Mouse (Mus musculus): ENCODE results near the gene Pdlim7.

Pdlim7 gene

GRCm38 (mm10) chr13:55465830-55466440 lies 47.5 kb downstream of the Pdlim7 start:
- no peak for DNase-seq (ENCODE audit: low spot score in 2 of 2)

GRCm38 (mm10) chr13:55465184-55465583 lies 48.3 kb downstream of the Pdlim7 start:
- no peak for DNase-seq (ENCODE audit: low spot score in 2 of 2)

GRCm38 (mm10) chr13:55464027-55464884 lies 49.2 kb downstream of the Pdlim7 start, which contains the start of gene Prr7:
Gene Prr7 (plus strand): TSS chr13:55464267.
- peak; percentile 54 to 70 for DNase-seq (ENCODE audit: low spot score in 2 of 2)

- no peak for DNase-seq (ENCODE audit: low spot score in 2 of 2)
Measured at GRCm38 (mm10) chr13:55463399-55464026, 50.0 kb downstream of the Pdlim7 start.

GRCm38 (mm10) chr13:55462965-55463364 lies 50.5 kb downstream of the Pdlim7 start:
- no peak for DNase-seq (ENCODE audit: low spot score in 2 of 2)

GRCm38 (mm10) chr13:55451785-55452549 lies 61.5 kb downstream of the Pdlim7 start:
- DNase-seq (ENCODE audit: low spot score in 2 of 2) = no peak

- no peak for DNase-seq (ENCODE audit: low spot score in 2 of 2)
Measured at GRCm38 (mm10) chr13:55451296-55451695, 62.2 kb downstream of the Pdlim7 start.

GRCm38 (mm10) chr13:55450511-55450980 lies 62.9 kb downstream of the Pdlim7 start:
- peak in 1 of 2 experiments; percentile 46 for DNase-seq (ENCODE audit: low spot score in 2 of 2)

GRCm38 (mm10) chr13:55449679-55450441 lies 63.6 kb downstream of the Pdlim7 start:
- DNase-seq (ENCODE audit: low spot score in 2 of 2) = no peak

- DNase-seq (ENCODE audit: low spot score in 2 of 2) = no peak
Measured at GRCm38 (mm10) chr13:55449205-55449604, 64.3 kb downstream of the Pdlim7 start.

GRCm38 (mm10) chr13:55448131-55448530 lies 65.3 kb downstream of the Pdlim7 start:
- no peak for DNase-seq (ENCODE audit: low spot score in 2 of 2)

- DNase-seq (ENCODE audit: low spot score in 2 of 2) = no peak
Measured at GRCm38 (mm10) chr13:55447543-55447943, 65.9 kb downstream of the Pdlim7 start.

GRCm38 (mm10) chr13:55446483-55447105 lies 66.9 kb downstream of the Pdlim7 start:
- DNase-seq (ENCODE audit: low spot score in 2 of 2) = no peak
